Mouse (Mus musculus): ENCODE measurements around the gene Ntmt1.

Ntmt1 gene

GRCm38 (mm10) chr2:30783346-30783745 is 24.3 kb upstream of the Ntmt1 start:
- DNase-seq (ENCODE audit: low read depth, low spot score): no peak

- DNase-seq (ENCODE audit: low read depth, low spot score): peak; percentile 58
Measured at GRCm38 (mm10) chr2:30784078-30784994, 23.3 kb upstream of the Ntmt1 start.

- DNase-seq (ENCODE audit: low read depth, low spot score): no peak
Measured at GRCm38 (mm10) chr2:30787466-30787865, 20.2 kb upstream of the Ntmt1 start.

- DNase-seq (ENCODE audit: low read depth, low spot score): no peak
Measured at GRCm38 (mm10) chr2:30792061-30792460, 15.6 kb upstream of the Ntmt1 start.

- peak; percentile 87 for DNase-seq (ENCODE audit: low read depth, low spot score)
Measured at GRCm38 (mm10) chr2:30794179-30795108, 13.2 kb upstream of the Ntmt1 start.

GRCm38 (mm10) chr2:30795271-30795888 is 12.2 kb upstream of the Ntmt1 start:
- DNase-seq (ENCODE audit: low read depth, low spot score): no peak

- DNase-seq (ENCODE audit: low read depth, low spot score): no peak
Measured at GRCm38 (mm10) chr2:30795889-30796275, 11.7 kb upstream of the Ntmt1 start.

- DNase-seq (ENCODE audit: low read depth, low spot score): peak; percentile 92
Measured at GRCm38 (mm10) chr2:30796382-30796781, 11.2 kb upstream of the Ntmt1 start.

- DNase-seq (ENCODE audit: low read depth, low spot score): no peak
Measured at GRCm38 (mm10) chr2:30799456-30799855, 8.2 kb upstream of the Ntmt1 start.

GRCm38 (mm10) chr2:30800671-30801066 is 7.0 kb upstream of the Ntmt1 start:
- DNase-seq (ENCODE audit: low read depth, low spot score): no peak

GRCm38 (mm10) chr2:30801067-30801852 is 6.4 kb upstream of the Ntmt1 start:
- peak; percentile 47 for DNase-seq (ENCODE audit: low read depth, low spot score)

GRCm38 (mm10) chr2:30803604-30804003 is 4.0 kb upstream of the Ntmt1 start, which contains the start of gene 1700001O22Rik:
1700001O22Rik (minus strand) TSS chr2:30803661.
- no peak for DNase-seq (ENCODE audit: low read depth, low spot score)

GRCm38 (mm10) chr2:30805983-30806382 is 1.6 kb upstream of the Ntmt1 start:
- DNase-seq (ENCODE audit: low read depth, low spot score): no peak

GRCm38 (mm10) chr2:30807147-30807647 is 429 bp upstream of the Ntmt1 start:
- no peak for DNase-seq (ENCODE audit: low read depth, low spot score)

GRCm38 (mm10) chr2:30808296-30808655 is 650 bp downstream of the Ntmt1 start:
- DNase-seq (ENCODE audit: low read depth, low spot score): no peak

- DNase-seq (ENCODE audit: low read depth, low spot score): no peak
Measured at GRCm38 (mm10) chr2:30809503-30809902, 1.9 kb downstream of the Ntmt1 start.

- DNase-seq (ENCODE audit: low read depth, low spot score): no peak
Measured at GRCm38 (mm10) chr2:30810573-30810972, 2.9 kb downstream of the Ntmt1 start.

- no peak for DNase-seq (ENCODE audit: low read depth, low spot score)
Measured at GRCm38 (mm10) chr2:30816383-30816782, 8.8 kb downstream of the Ntmt1 start.

- no peak for DNase-seq (ENCODE audit: low read depth, low spot score)
Measured at GRCm38 (mm10) chr2:30819873-30820272, 12.2 kb downstream of the Ntmt1 start.

GRCm38 (mm10) chr2:30821073-30821472 is 13.4 kb downstream of the Ntmt1 start:
- no peak for DNase-seq (ENCODE audit: low read depth, low spot score)

- no peak for DNase-seq (ENCODE audit: low read depth, low spot score)
Measured at GRCm38 (mm10) chr2:30822460-30822859, 14.8 kb downstream of the Ntmt1 start.
